Mouse (Mus musculus) frontal cortex, adult (tissue): ENCODE measurements at regions not wholly inside any gene's neighbourhood (a gene's known extent, or its start where the extent isn't known, plus 50 kb on each side); places are given as distances from the start of the nearest gene placed in this dataset.
A peak's percentile ranks its signal among the peaks of the same experiment; 100 is the strongest.

Experiments
- ATAC-seq: cut with Nextera tagmentation; 2 replicates; pipeline ENCODE4 v1.9.2; 2017; ENCODE audit warnings: mild to moderate bottlenecking, moderate library complexity, mixed read lengths; ENCODE audit not compliant: low TSS enrichment

DNA sequence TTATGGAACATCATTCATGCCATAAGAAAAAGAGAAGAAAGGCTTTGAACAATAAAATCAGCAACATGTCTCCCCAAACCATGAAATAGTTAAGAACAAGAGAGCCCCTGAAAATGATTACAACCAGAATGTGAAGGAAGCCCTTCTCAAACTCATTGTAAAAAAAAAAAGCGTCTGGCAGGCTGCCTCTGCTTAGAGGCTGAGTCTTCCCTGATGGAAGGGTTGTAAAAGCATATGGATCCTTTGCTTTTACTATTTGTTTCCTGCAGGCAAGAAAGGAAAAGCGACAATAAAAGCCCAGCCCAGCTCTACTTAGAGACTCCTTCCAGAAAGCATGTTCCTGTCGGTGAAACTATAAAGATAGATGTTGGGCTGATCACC is 461.2 kb upstream of the Cited2 start:
- no peak for ATAC-seq

DNA sequence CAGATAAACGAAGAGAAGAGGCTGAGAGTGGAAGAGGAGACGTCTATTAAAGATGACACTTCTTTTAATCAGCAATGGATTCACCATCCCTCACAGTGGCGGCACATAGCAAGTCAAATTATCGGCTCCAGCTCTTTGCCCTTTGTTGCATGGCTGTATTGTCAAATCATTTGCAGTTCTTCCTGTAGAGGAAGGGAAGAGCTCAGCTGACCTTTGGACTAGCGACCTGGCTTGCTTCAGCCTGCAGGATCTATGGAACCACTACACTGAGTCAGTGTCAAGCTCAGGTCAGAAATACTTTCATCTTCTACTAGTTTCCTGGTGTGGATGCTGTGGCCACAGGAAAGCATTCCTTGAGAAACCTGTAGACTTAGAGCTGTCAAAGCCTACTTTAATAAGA is 450.4 kb upstream of the Cited2 start:
- no peak for ATAC-seq

DNA sequence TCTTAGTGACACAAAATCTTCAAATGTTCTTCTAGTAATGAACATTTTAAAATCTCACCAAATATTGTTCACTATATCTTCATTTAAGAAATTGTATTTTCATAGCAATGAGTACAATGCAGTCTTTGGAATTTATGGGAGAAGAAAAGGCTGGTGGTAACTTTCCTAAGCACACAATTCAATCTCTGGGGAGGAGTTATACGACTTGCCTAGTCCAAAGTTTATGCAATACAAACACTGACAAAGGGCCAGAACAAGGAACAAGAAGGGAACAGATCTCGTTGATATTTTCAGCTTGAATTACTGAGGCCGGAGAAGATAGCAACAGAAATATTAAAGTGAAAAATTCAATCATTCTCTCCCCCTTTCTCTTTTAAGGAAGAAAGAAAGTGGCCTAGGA is 449.2 kb upstream of the Cited2 start:
- ATAC-seq = no peak

- ATAC-seq = no peak
These were observed 447.8 kb upstream of the Cited2 start for GRCm38 (mm10) chr10:17275214-17275613.

DNA sequence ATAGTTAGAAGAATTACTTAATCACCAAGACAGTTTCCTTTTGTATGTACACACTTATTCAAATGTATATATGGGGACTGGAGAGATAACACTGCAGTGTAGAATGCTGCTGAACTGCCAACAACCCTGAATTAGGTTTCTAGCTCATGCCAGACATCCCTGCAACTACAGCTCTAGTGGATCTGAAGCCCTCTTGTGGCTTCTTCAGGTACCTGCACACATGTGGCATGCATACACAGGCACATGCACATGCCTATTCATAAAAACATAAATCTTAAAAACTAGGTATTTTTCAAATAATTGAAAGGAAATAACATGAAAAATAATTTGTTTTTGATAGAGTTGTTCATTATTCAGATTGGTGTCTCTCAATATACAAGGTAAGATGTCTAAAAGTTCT is 445.1 kb upstream of the Cited2 start:
- ATAC-seq = no peak

GRCm38 (mm10) chr10:17284858-17285257 is 438.2 kb upstream of the Cited2 start:
- no peak for ATAC-seq

- no peak for ATAC-seq
These were observed 435.9 kb upstream of the Cited2 start for GRCm38 (mm10) chr10:17287141-17287540.

- ATAC-seq = no peak
These were observed 434.8 kb upstream of the Cited2 start for GRCm38 (mm10) chr10:17288231-17288630.

DNA sequence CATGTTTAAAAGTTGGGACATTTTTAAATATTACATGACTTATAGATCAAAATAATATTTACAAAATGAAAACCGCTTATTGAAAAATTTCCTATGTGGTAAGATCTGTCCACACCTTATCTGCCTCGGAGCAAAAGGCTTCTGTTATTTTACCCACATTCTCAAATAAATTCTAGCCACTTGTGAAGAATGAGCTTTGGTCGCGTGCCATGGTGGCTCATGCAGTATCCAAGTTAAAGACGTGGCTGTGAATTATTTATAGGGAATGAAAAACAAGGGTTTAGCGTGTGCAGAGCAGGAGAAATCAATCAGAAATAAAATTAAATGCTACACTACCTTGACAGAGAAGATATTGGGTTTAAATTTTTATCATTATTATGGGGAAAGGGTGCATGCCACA is 430.7 kb upstream of the Cited2 start:
- ATAC-seq = no peak

DNA sequence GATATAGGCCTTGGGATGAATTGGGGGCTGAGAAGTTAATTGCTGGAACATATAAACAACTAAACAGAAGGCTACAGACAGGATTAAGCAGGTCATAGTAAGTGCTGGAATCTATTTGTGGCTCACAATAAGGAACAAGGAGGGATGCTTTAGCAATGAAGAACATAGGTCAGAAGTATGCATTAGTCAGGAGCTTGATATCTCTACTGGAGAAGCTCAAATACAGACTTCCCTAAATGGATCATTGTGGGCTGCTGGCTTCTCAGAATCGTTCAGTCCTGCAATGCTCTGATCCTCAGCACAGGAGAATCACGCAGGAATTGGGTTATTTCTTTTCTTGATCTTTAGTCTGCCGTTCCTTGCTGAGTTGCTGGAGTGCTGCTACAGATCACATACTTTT is 428.6 kb upstream of the Cited2 start:
- no peak for ATAC-seq

DNA sequence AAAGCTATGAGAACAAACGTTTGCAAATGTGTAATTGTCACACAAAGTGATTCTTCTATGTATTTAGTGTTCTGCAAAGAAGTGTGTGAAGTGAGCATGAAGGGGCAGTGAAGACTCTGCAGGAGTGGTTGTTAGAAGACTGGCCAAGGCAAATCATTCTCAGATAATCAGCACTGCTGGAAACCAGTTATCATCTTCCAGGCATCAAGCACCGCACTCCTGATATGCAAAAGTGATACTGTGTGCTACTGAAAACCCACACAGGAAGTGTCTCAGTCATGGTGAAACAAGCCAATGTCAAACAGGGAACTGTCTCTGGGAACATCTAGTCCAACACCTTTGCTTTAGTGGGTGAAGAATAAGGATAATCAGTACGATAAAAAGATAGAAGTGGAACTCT is 427.9 kb upstream of the Cited2 start:
- ATAC-seq = no peak

- ATAC-seq = no peak
These were observed 423.4 kb upstream of the Cited2 start for GRCm38 (mm10) chr10:17299600-17299999.

DNA sequence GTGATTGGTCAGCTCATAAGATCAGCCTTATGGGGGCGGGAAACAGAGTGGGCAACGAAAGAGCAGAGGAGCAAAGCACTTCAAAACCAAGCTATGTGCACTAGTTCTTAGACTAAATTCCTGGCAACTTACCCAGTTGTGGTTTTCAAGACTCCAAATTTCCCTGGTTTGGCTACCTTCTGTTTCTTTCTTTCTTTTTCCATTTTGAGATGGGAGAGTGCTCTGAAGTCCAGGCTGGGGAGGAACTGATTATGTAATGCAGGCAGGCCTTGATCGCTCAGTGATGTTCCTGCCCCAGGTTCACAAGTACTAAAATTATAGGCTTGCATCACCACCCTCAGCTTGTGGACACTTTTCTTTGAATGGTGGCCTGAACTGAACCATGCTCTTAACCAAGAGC is 396.3 kb upstream of the Cited2 start:
- ATAC-seq = no peak

DNA sequence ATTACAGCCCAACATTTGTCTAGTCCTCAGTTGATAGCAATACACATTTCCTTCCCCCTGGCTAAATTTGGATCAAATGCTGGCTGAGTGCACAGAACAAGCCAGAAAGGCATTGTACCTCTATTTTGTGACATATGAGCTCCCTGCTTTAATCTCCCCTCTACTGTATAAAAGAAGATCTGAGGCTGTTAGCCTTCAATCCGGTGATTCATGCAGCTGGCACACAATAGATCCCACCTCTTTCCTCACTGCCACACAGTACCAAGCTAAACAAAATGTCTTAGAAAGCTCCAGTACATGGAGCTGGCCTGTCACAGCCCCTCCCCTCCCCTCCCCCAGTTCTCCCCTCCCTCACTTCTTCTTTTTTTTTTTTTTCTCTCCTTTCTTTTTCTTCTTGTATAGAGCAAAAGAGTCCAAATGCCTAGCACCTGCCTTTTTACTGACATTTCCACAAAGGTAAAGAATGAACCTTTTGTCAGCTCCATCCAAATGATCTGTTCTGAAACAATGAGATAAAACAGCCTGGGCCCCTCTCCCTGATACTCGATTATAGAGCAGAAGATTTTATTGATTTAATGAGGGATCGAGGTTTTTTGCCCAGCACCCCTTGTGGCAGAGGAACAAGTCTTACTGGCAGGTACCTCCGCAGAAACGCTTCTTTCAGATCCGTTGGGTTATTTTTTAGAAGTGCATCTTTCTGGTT is 392.0 kb upstream of the Cited2 start:
- peak; percentile 81 for ATAC-seq

DNA sequence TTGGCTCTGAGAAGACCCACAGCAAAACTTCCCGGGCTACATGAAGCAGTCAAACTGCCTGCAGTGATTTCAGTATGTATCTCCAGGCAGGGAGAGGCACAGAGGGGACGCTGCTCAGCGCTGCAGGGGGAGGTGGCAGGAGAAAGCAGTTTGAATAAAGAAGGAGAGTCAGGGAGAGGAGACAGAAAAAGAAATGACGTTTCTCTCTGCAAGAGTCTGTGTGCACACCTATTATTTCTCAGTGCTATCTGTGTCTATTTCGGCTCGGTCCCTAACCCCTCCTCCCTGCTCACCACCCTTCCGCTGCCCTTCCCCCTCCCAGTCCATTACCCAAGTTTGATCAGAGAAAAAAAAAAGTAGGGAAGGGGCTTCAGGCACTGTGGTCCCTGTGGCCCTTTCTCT is 391.4 kb upstream of the Cited2 start:
- ATAC-seq = peak; percentile 88

DNA sequence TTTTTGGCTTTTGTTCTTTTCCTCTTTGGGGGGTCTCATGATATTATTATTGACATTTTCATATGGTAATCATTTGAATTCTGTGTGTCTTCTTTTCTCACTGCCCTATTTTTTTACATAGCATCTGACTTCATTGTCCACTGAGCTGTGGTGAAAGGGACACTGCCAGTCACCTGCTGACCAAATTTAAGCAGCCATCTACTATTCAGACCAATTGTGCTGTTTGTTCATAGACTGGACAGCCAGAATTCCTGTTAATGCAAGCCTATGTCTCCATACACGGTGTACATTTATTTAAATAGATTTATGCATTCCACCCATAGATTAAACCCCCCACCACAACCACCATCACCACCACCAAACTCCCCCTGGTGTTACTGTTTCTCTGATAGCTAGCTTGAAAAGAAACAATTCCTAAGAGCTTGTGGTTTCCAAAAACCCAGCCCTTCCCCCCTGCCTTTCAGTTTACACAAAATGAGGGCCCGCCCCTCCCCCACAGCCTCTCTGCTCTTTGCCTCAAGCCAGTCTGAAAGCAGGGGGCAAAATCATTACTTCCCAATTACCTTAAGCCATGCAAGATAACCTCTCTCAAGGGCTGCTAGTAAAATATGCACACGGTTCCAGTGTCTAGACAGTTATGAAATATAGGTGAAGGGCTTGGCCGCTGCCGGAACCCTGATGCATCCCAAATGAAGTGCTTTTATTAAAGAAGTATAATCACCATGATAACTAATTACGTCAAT is 390.8 kb upstream of the Cited2 start:
- ATAC-seq = no peak

GRCm38 (mm10) chr10:17332986-17333385 is 390.0 kb upstream of the Cited2 start:
- ATAC-seq = no peak

DNA sequence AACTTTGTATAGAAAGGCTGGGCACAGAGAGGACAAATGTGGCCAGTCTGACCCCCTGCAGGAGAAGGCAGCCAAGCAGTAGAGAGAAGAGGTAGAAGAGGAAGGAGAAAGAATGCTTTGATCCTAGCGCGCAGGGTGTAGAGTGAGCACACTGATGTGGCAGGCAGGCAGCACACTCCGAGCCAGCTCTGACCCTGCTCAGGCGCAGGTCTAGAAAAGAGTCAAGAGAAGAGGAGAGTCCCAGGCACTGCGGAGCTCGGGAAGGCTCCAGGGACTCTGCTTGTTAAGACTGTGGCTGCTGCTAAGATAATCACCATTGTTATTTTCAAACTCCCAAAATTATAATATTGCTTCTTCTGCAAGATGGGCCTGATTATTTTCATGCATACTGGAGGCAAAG is 389.3 kb upstream of the Cited2 start:
- no peak for ATAC-seq

DNA sequence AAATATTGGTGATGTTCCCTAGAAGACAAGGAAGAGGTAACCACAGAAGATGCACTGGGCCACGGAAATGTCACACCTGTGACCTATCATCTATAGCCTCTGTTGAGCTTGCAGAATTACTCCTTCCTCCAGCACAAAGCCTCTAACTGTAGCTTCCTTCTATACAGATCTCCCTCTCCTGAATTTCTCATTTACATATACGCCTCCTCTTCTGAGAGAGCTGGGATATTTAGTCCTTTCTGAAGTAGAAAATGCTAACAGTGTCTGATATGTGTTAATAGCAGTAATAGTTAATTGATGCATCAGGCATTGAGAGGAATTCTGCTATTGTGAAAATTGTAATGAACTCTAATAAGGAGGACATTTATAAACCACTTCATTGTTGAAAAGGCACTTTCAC is 385.8 kb upstream of the Cited2 start:
- ATAC-seq = peak; percentile 90

GRCm38 (mm10) chr10:17343829-17344228 is 379.2 kb upstream of the Cited2 start:
- ATAC-seq = no peak

GRCm38 (mm10) chr10:17352202-17352994 is 370.6 kb upstream of the Cited2 start:
- ATAC-seq = no peak

GRCm38 (mm10) chr10:17355476-17355875 is 367.5 kb upstream of the Cited2 start:
- no peak for ATAC-seq

- ATAC-seq = no peak
These were observed 367.0 kb upstream of the Cited2 start for GRCm38 (mm10) chr10:17356041-17356440.
